Mouse (Mus musculus) mature B cell (primary cell): ENCODE results near the gene Npas3.

ENCODE experiments used
- in situ Hi-C: fragments of 300-500 bp; cut with MboI; formaldehyde crosslinking; loops from 2 replicates; pipeline ENCODE4 v1.14.3; 2019

The Npas3 gene

DNA sequence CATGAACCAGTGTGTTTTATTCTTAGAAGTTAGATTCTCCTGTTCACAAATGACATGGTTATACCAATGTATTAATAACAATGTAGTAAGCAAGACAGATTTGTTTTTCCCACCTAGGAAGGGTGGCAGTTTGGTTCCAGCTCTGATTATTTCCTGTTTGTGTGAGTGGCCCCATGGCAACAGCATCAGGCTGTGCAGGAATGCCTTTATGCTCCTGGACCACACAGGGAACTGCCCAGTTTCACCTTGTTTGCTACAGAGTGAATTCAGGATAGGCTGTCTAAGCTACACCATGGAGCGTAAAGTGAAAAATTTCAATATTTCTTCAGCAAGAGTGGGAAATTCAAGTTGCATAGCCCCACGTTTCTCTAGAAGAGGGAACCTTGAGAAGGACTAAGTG is 162.2 kb downstream of the Npas3 start:
- in situ Hi-C loops, result no loop called here

DNA sequence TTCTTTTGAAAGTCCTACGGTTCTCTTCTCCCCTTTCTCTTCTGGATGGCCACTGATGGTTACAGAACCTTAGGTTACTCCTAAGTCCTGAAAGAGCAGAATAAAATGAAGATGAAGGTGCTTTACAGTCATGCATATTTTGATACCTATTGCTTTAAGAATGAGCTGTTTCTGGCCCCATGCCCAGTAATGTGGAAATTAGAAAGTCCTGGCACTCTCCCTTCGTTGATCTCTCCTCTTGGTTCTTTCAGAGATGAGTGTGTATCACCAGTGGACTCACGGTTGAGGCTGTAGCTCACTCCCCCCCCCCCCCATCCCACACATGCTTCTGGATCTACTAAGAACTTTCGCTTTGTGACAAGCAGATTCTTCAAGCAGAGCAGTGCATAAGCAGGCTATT is 167.6 kb downstream of the Npas3 start:
- in situ Hi-C loops, result no loop called here

- in situ Hi-C loops, result no loop called here
Observed at GRCm38 (mm10) chr12:53421701-53422100, 173.2 kb downstream of the Npas3 start.

GRCm38 (mm10) chr12:53423631-53424030 is 175.2 kb downstream of the Npas3 start:
- in situ Hi-C loops, result no loop called here

DNA sequence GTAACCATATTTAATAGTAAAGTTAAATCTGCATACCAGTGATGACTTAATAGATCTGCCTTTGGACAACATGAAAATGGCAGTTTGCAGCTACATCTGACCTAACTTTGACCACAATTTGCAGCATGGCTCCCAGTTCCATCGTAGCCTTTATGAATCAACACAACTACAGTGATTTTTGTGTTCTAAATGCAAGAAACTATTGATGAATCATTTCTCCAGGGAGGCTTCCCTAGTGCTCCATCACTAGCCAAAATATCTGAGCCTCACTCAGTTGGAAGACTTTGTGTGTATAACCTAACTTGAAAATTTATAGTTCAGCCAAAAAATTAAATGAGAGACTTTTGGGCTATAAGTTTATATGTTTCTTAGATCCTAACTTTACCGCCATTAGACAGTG is 177.5 kb downstream of the Npas3 start:
- in situ Hi-C loops, result no loop called here

- in situ Hi-C loops, result no loop called here
Observed at GRCm38 (mm10) chr12:53427153-53427552, 178.7 kb downstream of the Npas3 start.

DNA sequence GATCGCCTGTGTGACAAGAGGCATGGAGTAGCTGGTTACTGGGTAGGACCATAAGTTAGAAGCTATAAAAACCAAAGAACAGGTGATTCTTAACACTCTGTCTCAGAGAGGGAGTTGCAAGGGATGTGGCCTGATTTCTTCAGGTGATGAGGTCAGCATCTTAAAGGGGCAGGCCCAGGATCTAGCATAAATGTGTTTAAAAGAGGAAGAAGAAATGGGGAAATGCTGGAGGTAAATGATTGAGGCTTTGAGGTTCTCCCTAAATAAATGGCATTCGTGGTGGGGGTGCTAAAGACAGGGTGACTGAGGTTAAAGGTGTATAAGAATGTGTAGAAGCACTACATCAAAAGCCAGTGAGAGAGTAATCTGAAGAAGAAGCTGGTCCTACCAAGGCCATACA is 193.6 kb downstream of the Npas3 start:
- in situ Hi-C loops, result no loop called here

- in situ Hi-C loops, result no loop called here
Observed at GRCm38 (mm10) chr12:53447469-53447868, 199.0 kb downstream of the Npas3 start.

GRCm38 (mm10) chr12:53448040-53448439 is 199.6 kb downstream of the Npas3 start:
- in situ Hi-C loops, result no loop called here

- in situ Hi-C loops, result no loop called here
Observed at GRCm38 (mm10) chr12:53467549-53467948, 219.1 kb downstream of the Npas3 start.

- in situ Hi-C loops, result no loop called here
Observed at GRCm38 (mm10) chr12:53474486-53474885, 226.0 kb downstream of the Npas3 start.

DNA sequence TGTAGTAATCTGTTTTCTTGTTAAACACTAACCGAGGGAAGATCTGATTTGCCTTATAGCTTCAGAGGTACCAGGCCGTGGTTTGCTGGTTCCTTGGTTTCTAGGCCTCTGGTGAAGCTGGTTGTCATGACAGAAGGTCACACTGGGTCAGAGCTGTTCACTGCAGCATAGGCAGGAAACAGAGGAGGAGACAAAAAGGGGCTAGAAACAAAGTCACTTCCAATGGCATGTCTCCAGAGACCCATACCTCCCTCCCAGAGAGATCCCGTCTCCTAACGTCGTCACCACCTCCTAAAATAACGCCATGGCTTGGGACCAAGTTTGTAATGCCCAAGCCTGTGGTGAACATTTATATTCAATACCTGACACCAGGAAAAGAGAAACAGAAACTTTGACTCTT is 236.4 kb downstream of the Npas3 start:
- in situ Hi-C loops, result no loop called here

- in situ Hi-C loops, result no loop called here
Observed at GRCm38 (mm10) chr12:53496386-53496785, 247.9 kb downstream of the Npas3 start.

- in situ Hi-C loops, result no loop called here
Observed at GRCm38 (mm10) chr12:53514885-53515284, 266.4 kb downstream of the Npas3 start.

DNA sequence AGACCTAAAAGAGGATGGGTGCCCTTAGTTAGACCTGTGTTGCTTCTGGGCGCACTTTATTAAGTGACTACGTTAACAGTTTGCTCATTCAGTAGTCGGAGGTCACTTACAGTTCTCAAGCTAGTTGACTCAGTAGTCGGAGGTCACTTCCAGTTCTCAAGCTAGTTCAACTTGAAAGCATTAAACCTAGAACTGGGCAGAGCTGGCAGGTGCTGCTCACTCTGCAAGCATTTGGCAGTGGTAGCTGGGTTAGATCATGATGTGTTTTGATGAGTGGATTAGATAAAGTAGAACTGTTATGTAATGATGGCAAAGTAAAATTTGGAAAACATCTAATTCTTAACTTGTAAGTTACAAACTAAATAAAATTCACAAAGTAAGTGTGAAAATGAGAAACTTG is 271.1 kb downstream of the Npas3 start:
- in situ Hi-C loops, result no loop called here

DNA sequence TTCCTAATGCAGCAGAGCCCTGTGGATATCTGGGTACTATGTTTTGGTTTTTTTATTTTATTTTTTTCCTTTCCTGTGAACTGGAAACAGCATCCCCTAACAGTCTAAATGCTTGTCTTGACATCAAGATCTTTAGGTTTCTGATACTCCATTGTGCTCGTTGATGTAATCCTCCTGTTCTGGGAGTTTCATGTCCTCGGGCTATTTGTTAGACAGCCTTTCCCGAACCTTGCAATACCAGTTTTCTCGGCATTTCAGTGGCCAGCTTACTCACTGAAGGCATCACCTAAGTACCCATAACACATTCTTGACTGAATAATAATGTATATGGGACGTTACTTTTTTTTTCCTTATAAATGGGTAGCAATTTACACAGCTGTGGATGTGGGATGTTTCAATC is 274.2 kb downstream of the Npas3 start:
- in situ Hi-C loops, result no loop called here

- in situ Hi-C loops, result no loop called here
Observed at GRCm38 (mm10) chr12:53527046-53527445, 278.6 kb downstream of the Npas3 start.

GRCm38 (mm10) chr12:53529345-53529744 is 280.9 kb downstream of the Npas3 start:
- in situ Hi-C loops, result no loop called here

DNA sequence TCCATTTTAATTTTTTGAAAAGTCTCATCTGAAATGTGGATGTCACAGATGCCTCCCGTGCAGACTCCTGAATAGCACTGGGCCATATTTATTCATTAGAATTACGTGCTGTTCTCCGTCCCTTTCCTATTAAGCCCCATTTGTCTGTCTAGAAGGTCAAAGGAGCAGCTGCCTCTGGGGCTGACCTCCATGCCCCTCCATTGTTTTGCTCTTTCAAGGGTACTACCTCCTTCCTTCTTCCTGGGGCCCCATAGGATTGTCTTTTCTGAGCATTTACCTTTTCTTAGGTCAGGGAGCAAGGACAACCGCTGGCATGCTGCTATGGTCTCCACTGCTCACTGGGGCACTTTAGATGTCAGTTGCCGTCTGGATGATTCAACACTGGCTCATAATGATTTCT is 288.3 kb downstream of the Npas3 start:
- in situ Hi-C loops, result no loop called here

DNA sequence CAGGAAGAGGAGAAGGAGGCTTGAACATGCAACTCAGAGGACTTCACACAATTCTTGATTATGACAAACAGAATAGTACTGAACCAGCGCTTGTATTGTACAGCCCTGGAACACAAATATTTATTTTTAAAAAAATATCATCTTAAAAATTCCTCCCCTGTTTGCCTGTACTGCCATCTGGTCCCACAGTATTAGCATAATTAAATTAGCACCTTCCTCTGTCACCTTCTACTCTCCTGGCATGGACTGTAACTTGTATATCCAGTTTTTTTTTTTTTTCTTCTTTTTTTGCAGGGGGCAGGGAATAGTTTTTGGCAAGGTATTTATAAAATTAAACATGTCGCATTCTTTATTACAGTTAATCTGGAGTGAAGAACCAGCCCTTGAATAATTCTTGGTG is 307.9 kb downstream of the Npas3 start:
- in situ Hi-C loops, result no loop called here

DNA sequence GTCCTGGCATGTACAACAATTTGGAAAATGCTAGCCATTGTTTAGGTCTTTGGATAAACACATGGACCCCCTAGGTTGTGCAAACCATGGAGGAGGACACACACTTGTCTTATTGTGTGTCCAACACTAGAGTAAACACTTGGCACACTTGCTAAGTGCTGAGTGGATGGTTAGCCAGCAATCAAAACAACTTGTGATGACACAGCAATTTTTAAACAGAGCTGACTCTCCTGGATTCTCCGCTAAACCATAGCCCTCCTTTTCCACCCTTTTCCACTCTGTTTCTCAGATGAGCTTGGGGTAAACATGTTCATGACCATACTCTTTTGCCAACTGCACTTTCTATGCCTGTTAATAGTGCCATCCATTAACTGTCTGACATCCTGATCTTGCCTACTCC is 309.8 kb downstream of the Npas3 start:
- in situ Hi-C loops, result no loop called here

DNA sequence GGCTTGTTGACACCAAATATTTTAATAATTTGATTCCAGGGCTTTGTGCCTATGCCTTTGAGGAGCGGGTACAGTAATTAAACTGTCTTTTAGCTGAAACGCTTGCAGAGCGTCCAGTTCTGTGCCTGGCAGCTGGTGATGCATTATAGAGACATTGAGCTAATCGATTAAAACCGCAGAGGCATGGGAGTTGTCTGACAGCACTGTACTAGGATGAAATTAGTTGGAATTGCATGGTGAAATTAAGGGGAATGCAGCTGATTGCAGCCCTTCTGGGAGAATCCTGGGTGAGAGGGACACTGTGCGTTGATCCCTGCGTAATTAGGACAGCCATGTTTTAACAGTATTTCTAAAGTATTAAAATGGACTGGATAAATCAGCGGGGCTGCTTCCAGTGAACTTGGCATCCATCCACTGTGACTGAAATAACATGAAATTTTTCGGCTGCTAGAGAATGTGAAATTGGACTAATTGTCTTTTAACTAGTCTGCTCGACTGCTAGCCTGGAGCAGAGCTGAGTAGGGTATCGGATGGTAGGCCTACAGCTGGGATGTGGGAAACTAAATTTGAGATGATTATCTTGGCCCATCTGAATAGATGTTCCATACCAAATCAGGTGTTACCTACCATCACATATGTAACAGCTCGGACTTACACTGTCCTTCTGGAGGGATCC is 318.4 kb downstream of the Npas3 start:
- in situ Hi-C loops, result no loop called here

GRCm38 (mm10) chr12:53581181-53581580 is 332.7 kb downstream of the Npas3 start:
- in situ Hi-C loops, result no loop called here

- in situ Hi-C loops, result no loop called here
Observed at GRCm38 (mm10) chr12:53587249-53587648, 338.8 kb downstream of the Npas3 start.
